Mouse (Mus musculus) layer of hippocampus, adult 8-10 months (tissue): ENCODE measurements at regions not wholly inside any gene's neighbourhood (a gene's known extent, or its start where the extent isn't known, plus 50 kb on each side); places are given as distances from the start of the nearest gene placed in this dataset.

Experiments used
- DNase-seq, 2 experiments: peaks; one replicate each; pipeline ENCODE4 v3.0.0; 2022; ENCODE audit warnings: low spot score in 2 of 2

DNA sequence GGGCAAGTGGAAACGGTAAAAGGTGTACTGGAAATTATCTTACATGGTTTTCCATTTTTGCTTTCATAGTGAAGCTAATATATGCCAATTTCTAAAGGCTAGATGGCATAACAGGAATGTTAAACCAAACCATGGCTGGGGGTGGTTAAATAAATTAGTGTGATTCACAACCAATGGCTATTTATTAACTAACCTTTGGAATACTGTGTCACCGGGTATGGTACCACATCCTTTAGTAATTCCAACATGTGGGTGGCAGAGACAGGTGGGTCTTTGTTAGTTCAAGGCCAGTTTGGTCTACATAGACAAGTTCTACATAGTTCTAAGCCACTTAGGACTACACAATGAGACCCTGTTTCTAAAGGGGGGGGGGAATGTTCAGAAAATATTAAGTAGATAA lies 179.8 kb upstream of the Plxnc1 start:
- DNase-seq: no peak

- no peak for DNase-seq
Measured at GRCm38 (mm10) chr10:95120007-95120406, 175.4 kb upstream of the Plxnc1 start.

GRCm38 (mm10) chr10:95118786-95119351 lies 174.2 kb upstream of the Plxnc1 start:
- no peak for DNase-seq

GRCm38 (mm10) chr10:95117731-95118212 lies 173.1 kb upstream of the Plxnc1 start:
- no peak for DNase-seq

- DNase-seq: no peak
Measured at GRCm38 (mm10) chr10:95117041-95117730, 172.6 kb upstream of the Plxnc1 start.

DNA sequence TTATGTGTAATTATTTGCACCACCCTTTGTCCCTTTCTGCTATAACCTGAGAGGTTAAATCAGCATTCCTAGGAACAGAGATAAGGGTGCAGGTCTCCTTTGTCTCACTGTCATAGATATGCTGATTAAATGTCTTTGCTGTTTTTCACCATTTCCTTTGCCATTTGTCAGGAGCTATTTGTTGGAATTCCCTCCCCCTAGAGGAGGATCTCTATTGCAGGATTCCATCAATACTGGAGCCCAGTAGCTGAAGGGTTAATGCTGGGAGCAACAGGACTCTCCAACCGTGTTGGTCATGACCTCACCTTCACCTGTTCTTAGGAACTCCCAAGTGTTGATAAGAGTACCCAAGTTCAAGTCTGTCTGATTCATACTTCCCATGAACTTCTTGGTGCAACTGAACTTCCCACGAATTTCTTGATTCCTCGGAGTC lies 172.0 kb upstream of the Plxnc1 start:
- DNase-seq: no peak

GRCm38 (mm10) chr10:95112837-95113388 lies 168.3 kb upstream of the Plxnc1 start:
- no peak for DNase-seq

- DNase-seq: no peak
Measured at GRCm38 (mm10) chr10:95112231-95112774, 167.7 kb upstream of the Plxnc1 start.

GRCm38 (mm10) chr10:95110786-95111185 lies 166.2 kb upstream of the Plxnc1 start:
- DNase-seq: no peak

DNA sequence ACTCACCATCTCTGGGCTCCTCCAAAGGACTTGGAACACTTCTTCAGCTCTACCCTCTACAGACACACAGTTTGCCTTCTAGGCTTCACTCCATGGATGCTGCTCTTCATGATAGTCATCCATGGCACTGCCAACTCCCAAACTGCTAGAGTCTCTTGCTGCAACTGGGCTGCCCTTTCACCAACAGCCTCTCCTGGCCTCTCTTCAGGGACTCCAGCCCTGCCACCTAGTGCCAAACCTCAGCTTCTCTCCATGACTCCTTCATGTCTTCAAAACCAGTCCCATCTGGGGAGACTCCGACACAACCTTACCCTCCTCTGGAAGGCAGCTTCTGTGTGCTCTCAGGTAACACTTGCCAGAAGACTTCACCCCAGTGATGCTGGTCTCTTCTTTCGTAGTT lies 164.9 kb upstream of the Plxnc1 start:
- no peak for DNase-seq

DNA sequence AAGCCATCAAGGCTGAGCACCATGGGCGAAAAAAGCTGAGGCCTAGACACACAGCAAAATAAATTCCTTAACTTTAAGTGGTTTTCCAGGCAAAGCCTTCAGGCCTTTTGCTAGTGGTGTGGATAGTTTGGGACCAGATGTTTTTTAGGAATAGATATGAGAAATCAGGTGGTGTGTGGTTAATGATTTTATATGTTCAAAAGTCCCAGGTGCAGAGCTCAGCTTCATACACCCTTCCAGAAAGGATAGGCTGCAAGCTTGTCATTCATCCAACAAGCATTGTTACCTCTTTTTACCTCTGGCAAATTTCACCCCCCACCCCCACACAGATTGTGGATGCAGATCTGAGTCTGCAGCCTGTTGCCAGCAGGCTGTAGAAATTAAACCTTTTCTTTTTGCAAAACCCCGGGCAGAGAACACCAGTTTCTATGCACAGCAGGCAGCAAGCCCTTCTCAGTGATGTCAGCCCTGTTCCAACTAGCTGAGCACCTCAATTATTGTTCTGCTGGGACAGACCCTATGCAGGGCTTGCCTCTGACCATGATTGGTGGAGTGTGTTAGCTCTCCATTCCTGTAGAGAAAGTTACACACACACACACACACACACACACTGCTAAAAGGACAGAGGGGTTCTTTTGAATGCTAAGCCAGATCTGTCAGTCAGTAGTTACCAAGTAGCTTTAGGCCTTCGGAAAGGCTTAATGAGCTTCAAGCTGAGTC lies 163.1 kb upstream of the Plxnc1 start:
- no peak for DNase-seq

DNA sequence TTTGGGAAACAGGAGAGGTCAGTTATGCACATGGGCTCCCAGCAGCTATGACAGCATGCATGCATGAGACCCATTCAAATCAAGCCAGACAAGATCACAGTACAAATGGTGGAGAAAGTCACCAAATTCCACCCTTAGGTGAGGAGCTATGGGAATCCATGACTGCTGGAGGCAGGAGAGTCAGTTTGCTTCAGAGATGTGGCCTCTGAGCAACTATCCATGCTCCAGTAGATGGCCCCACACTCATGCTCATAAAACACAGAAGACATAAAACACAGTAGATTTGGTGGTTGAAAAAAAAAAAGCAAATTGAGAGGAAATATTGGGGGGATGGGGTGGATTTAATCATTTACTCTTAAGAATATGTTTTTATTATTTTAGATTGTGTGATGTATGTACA lies 159.2 kb upstream of the Plxnc1 start:
- no peak for DNase-seq

DNA sequence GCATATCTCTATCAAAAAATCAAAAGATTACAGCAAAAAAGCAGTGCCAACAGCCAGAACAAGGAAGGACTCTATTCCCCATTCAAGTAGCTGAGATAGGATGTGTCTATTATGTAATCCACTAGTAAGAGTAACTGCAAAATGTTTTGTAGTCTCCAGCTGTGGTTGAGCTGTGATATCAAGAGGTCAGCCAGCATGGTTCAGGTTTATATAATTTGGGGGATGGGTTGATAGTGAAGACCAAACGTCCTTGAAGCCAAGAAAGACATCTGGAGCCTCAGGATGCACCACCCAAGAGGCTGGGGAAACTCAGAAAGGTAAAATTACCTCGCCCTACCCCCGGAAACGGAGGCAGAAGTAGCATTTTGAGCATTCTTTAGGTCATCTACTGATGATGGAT lies 158.3 kb upstream of the Plxnc1 start:
- DNase-seq: no peak

- peak in 1 of 2 experiments; percentile 28 for DNase-seq
Measured at GRCm38 (mm10) chr10:95099906-95100305, 155.3 kb upstream of the Plxnc1 start.

GRCm38 (mm10) chr10:95095847-95096246 lies 151.2 kb upstream of the Plxnc1 start:
- no peak for DNase-seq

- no peak for DNase-seq
Measured at GRCm38 (mm10) chr10:95094771-95095170, 150.1 kb upstream of the Plxnc1 start.

DNA sequence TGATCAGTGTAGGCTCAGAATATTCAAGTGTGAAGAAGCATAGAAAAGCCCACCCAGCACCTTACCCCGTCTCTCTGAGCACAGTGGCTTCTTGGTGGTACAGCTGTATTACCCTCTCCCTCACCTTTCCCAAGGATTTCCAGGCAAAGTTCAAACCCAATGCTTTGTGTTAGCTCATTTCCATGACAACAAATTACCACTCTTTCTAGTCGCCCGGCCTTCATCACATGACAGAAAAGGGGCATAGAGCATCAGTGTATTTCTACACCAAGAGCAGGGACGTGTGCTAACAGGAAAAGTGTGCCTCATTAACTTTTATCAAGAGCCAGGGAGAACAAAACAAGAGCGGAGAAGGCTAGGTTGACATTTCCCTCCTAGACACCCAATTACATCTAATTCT lies 148.6 kb upstream of the Plxnc1 start:
- DNase-seq: no peak

GRCm38 (mm10) chr10:95091086-95091485 lies 146.5 kb upstream of the Plxnc1 start:
- DNase-seq: no peak

GRCm38 (mm10) chr10:95090641-95091040 lies 146.0 kb upstream of the Plxnc1 start:
- no peak for DNase-seq

DNA sequence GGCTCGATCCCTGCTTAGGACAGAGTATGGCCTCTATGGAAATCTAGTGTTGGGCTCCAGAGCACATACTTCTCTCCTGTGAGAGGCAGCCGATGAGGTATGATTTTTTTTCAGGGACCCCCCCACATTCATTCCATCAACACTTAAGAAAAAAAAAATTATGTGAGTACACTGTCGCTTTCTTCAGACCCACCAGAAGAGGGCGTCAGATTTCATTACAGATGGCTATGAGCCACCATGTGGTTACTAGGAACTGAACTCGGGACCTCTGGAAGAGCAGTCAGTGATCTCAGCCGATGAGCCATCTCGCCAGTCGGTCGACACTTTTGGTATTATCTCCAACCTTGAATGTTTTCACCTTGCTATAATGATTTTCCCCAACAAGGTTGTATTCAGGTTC lies 145.4 kb upstream of the Plxnc1 start:
- no peak for DNase-seq

GRCm38 (mm10) chr10:95087864-95088570 lies 143.4 kb upstream of the Plxnc1 start:
- DNase-seq: peak; percentile 45 to 63
